Mouse (Mus musculus) C3H10T1/2 (cell line): ENCODE measurements around the gene Them7. TPM values are rescaled to one million over a fixed set of nuclear protein-coding genes. Genes with fewer than 3 reads are reported as not detected.

ENCODE experiments used
- polyA plus RNA-seq, 2 experiments: library from polyadenylated mRNA; unstranded; fragments of >200 nt; fragmentation: generic; extraction: Trizol; gene quantifications; one replicate each; pipeline ENCODE4 v1.2.1; 2012; ENCODE audit warnings: missing spikeins in 2 of 2

Them7 gene
- polyA plus RNA-seq = not detected

GRCm38 (mm10) chr2:105224134-105224986, at the start of gene Them7:
Them7 (plus strand) TSS chr2:105224320.

DNA sequence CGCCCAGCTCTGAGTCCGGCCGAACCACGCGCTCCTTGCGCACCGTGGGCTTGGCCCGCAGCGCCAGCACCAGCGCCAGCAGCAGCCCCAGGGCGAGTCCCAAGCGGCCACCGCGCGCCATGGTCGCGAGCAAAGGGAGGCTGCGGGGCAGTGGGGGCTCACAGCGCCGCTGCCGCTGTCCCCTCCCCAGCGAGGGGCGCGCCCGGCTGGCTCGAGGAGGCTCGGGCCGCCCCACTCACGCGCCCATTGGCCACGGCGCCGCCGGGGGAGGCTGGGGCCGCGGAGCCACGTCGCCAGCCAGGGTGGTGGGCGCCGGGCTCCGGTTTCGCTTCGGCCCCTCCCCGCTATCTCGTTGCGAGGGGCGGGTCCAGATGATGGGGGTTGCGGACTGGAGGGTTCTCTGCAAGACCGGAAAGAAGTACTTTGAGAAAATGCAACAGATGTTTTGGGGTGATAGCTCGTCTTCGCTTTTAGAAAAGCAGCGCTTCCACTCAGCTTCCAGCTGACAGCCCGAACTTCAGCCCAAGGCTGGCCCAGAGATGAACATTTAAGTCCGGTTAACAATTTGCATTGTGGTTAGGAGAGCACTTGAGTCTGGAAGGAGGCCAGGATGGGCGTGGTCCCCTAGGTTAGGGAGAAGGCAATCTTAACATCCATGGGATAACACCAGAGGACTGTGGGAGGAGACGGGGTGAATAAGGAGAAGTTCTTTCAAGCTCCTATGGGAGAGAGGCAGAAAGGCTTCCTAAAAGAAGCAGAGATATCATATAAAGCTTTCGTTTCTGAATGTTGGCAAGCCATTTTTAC, 175.2 kb downstream of the Them7 start, which contains the start of gene Rcn1:
Rcn1 (minus strand) TSS at position 235 of the 807 bp plus-strand sequence.

Other genes starting within 250 kb of the Them7 start
- gene Eif3m, start 207.2 kb upstream of the Them7 start, polyA plus RNA-seq = 10 to 100 TPM; 18.5 to 92.2 TPM
- gene Gm11060, start 132.3 kb upstream of the Them7 start, polyA plus RNA-seq = not detected
- not detected for gene Wt1, start 97.8 kb upstream of the Them7 start, polyA plus RNA-seq
- 100 to 1,000 TPM in 1 of 2 experiments, 1 to 10 TPM in 1; 9.3 to 103 TPM for gene Rcn1, start 175.0 kb downstream of the Them7 start, polyA plus RNA-seq